9 mouse cellular contexts compared by ENCODE assay signal in the genomic region with DNA sequence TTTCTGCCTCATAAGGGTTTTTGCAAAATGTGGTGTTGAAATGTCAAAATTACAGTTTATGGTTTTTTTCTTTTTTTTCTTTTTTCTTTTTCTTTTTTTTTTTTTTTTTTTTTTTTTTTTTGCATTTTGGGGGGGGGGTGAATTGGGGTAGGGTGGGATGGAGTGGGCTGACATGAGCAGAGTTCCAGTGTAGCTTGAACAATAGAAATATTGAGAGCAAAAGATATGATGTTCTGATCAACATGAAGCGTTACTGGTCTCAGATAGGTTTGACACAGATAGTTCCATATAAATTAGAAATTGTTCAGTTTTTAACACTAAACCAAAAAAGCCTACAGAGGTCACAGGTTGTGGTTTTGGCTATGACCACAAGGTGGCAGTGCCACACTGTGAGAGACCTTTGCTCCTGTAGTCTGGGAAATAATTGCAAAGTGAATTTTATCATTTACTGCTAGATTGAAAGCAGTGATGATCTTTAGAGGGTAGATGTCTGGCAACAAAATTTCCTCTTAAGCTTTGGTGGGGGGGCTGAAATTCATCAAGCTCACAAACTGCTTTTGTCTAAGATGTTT. TPM values are rescaled to one million over a fixed set of nuclear protein-coding genes. Genes with fewer than 3 reads are reported as not detected.
DNase-seq lines count a peak whose midpoint lies in the region; ATAC-seq and TF ChIP-seq lines count a peak whose summit lies in the region.
"Had no signal": no experiment of that assay in that cellular context is flagged by ENCODE, and none has a peak within 500 bp of the region (broad histone marks: within the 10 kb centered on the region; RNA-seq: fewer than 3 reads in every experiment).

No protein-coding gene starts in this region.

- no peak for TF ChIP-seq POLR2A in lung, adult 2 months (IDR thresholded peaks at IDR 0.05; ENCODE audit: borderline replicate concordance, extremely low read depth, low read depth, low read length)

- H3K27me3 ChIP-seq in E14TG2a.4 (ENCODE audit: insufficient read depth, low read length): no peaks in the 10 kb centered on the region
- H3K27me3 ChIP-seq in forebrain, embryonic 14.5 days (replicated peaks; ENCODE audit: control insufficient read depth, insufficient read depth, low read length): no peaks in the 10 kb centered on the region

- H3K9ac ChIP-seq in forebrain, embryonic 14.5 days (ENCODE audit: low read length): no peak overlapping the region

- TF ChIP-seq CTCF in E14TG2a.4 (conservative IDR thresholded peaks at IDR 0.05; ENCODE audit: low read length): peak; percentile 78
- 0 out of 2 replicates have a peak, but pooled peaks have one; percentile 34 for TF ChIP-seq CTCF in lung, adult 2 months (IDR thresholded peaks at IDR 0.05; ENCODE audit: insufficient read depth, low read length)

- peaks cover 3% of the 10 kb centered on the region; the same call in 1 of the 2 replicates for H3K4me1 ChIP-seq in E14TG2a.4 (replicated peaks; ENCODE audit: low read depth, low read length)
- H3K4me1 ChIP-seq in forebrain, embryonic 14.5 days (ENCODE audit: control insufficient read depth, insufficient read depth, low read length): no peaks in the 10 kb centered on the region
- no peaks in the 10 kb centered on the region for H3K4me1 ChIP-seq in lung, adult 2 months (ENCODE audit: control insufficient read depth, insufficient read depth, low read length)

- no peak overlapping the region for H3K4me2 ChIP-seq in forebrain, embryonic 14.5 days (ENCODE audit: low read length)

- no peak overlapping the region for H3K27ac ChIP-seq in forebrain, embryonic 14.5 days (ENCODE audit: low read depth, low read length)

- H3K4me3 ChIP-seq in E14TG2a.4 (replicated peaks; ENCODE audit: low read length): no peak overlapping the region
- no peak overlapping the region for H3K4me3 ChIP-seq in forebrain, embryonic 14.5 days (ENCODE audit: low read depth, low read length)
- H3K4me3 ChIP-seq in lung, adult 2 months (replicated peaks; ENCODE audit: extremely low read depth, low read depth, low read length): no peak overlapping the region

- no peaks in the 10 kb centered on the region for H3K36me3 ChIP-seq in E14TG2a.4 (ENCODE audit: insufficient read depth, low read length)
- no peaks in the 10 kb centered on the region for H3K36me3 ChIP-seq in forebrain, embryonic 14.5 days (ENCODE audit: control insufficient read depth, insufficient read depth, low read length)

- WGBS in forebrain, embryonic 14.5 days: 29% methylated on average over 1 of the region's 1 CpGs
- WGBS in lung, adult 2 months: 25% methylated on average over 1 of the region's 1 CpGs

- 0 out of 2 replicates have a peak, but pooled peaks cover 8% of the 10 kb centered on the region for H3K9me3 ChIP-seq in E14TG2a.4 (ENCODE audit: low read length)
- no peaks in the 10 kb centered on the region for H3K9me3 ChIP-seq in forebrain, embryonic 14.5 days (replicated peaks; ENCODE audit: control insufficient read depth, low read length)

- peak; percentile 51 for DNase-seq in 416B (ENCODE audit: low read depth)
- DNase-seq in c-Kit-positive CD71-negative TER-119-negative erythroid progenitor cells, embryonic 14.5 days (ENCODE audit: low read depth): peak; percentile 47
- peak; percentile 82 for DNase-seq in forebrain, embryonic 14.5 days (ENCODE audit: low spot score)
- peak; percentile 13 to 71 for DNase-seq in kidney, postnatal 36 days
- DNase-seq in lung, adult 2 months: peak; percentile 13
- peak; percentile 38 for DNase-seq in ovary, postnatal 36 days (ENCODE audit: low spot score)
- no peak for DNase-seq in heart, adult 11 months

- ATAC-seq in forebrain, embryonic 14.5 days: peak; percentile 75

RNA-seq across cellular contexts. Expression of gene Adcyap1, which starts 40.5 kb away (rescaled TPM):
- polyA plus RNA-seq in forebrain, embryonic 14.5 days (2014; fragmentation: Nextera tagmentation; extraction: Ambion mirVana): 9.6 and 10.9 TPM in 2 replicates
- polyA plus RNA-seq in lung, adult 2 months (2012; rRNA removed): not detected in 2 replicates
- polyA plus RNA-seq: testis, adult 2 months had no signal

Comparison
In these comparisons a context has a peak if more than half of its experiments do, and no peak if none do; other contexts are left out.
1. RNA of gene Adcyap1, which starts 40.5 kb away (polyA plus RNA-seq): 9.6 to 10.9 TPM in forebrain, embryonic 14.5 days; not detected in lung, adult 2 months; every median in the first group is over 10 times any median in the second.